Mouse (Mus musculus): ENCODE data around the gene Ubap1l. TPM values are rescaled to one million over a fixed set of nuclear protein-coding genes. Genes with fewer than 3 reads are reported as not detected.

The Ubap1l gene
- polyA plus RNA-seq, 1 experiment, result 7.7 TPM

DNA sequence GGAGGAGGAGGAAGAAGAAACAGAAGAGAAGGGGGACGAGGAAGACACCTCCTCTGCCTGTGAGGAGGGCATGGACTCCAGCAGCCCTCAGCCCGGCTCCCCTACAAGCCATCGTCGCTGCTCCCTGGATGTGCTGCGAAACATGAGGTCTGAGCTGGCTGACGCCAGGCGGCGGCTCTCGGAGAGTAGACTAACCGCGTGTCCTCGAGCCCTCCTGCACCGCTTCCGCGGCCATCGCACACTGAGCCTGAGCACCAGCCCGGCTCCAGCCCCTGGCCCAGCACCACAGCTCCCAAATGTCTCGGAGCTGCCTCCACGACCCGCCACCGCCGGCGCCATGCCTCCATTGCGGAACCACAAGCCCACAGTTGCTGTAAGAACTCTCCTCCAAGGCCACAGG lies 10.9 kb downstream of the Ubap1l start:
- TF ChIP-seq POLR2A (IDR thresholded peaks at IDR 0.05; ENCODE audit: extremely low read depth, insufficient read depth, low read length), result no peak
- TF ChIP-seq CTCF (IDR thresholded peaks at IDR 0.05; ENCODE audit: extremely low read depth, insufficient read depth, low read length), result no peak
- Histone ChIP-seq H3K4me1 (ENCODE audit: control insufficient read depth, insufficient read depth, low read length) (0 out of 2 replicates have a peak, but pooled peaks cover 1% of the 10 kb centered on the region), H3K27ac (ENCODE audit: insufficient read depth, low read length) (no peak overlapping the region), H3K4me3 (ENCODE audit: insufficient read depth, low read length) (no peak overlapping the region)

DNA sequence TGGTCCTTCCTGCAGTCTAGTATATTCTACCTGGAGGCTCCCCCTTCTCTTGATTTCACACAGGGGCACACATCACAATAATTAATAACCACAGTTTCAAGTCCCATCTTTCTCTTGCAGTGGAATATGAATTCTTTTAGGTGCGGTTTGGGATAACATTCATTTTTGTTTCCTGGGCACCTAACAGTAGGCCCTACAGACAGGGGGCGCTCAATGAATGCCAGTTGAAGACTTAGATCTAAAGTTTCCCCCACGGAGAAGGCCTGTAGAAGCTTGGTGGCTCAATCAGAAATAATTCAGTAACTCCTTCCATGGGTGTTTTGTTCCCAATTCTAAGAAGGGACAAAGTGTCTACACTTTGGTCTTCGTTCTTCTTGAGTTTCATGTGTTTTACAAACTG lies 11.6 kb downstream of the Ubap1l start:
- Histone ChIP-seq H3K4me3 (ENCODE audit: insufficient read depth, low read length) (no peak overlapping the region), H3K27ac (ENCODE audit: insufficient read depth, low read length) (no peak overlapping the region), H3K4me1 (ENCODE audit: control insufficient read depth, insufficient read depth, low read length) (0 out of 2 replicates have a peak, but pooled peaks cover 1% of the 10 kb centered on the region)
- TF ChIP-seq CTCF (IDR thresholded peaks at IDR 0.05; ENCODE audit: extremely low read depth, insufficient read depth, low read length) (peak; percentile 53), POLR2A (IDR thresholded peaks at IDR 0.05; ENCODE audit: extremely low read depth, insufficient read depth, low read length) (no peak)

DNA sequence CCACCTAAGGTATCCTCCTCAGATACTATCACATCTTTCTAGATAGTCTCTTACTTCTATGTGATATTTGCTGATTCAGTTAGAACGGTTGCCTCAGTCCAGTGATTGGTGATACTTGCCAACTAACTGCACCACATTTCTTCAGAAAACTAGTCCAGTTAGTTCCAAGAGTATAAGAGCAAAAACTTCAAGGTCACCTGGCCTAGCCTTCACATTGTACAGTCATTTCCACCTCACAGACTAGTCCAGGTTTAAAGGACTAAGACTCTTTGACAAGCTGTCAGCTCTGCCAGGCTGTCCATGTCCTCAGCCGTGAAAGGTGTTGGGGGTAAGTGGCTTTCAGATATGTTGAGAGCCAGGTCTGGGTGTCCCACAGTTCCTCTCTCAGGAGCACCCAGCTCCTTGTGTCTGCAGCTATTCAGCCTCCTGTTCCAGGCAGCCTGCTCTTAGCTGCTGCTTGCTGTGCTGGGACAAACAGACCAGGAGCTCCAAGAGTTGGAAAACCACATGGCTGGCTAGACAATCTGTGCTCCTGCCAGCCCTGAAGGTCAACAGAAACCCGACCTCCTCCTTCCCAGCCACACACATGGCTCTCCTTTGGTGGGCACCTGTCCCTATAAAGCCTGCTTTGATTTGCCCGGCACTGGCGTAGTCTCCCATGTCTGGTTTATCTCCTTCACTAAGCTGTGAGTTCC lies 13.8 kb downstream of the Ubap1l start:
- Histone ChIP-seq H3K4me1 (ENCODE audit: control insufficient read depth, insufficient read depth, low read length) (0 out of 2 replicates have a peak, but pooled peaks cover 1% of the 10 kb centered on the region), H3K4me3 (ENCODE audit: insufficient read depth, low read length) (no peak overlapping the region), H3K27ac (ENCODE audit: insufficient read depth, low read length) (no peak overlapping the region)
- TF ChIP-seq CTCF (IDR thresholded peaks at IDR 0.05; ENCODE audit: extremely low read depth, insufficient read depth, low read length) (no peak), POLR2A (IDR thresholded peaks at IDR 0.05; ENCODE audit: extremely low read depth, insufficient read depth, low read length) (no peak)

DNA sequence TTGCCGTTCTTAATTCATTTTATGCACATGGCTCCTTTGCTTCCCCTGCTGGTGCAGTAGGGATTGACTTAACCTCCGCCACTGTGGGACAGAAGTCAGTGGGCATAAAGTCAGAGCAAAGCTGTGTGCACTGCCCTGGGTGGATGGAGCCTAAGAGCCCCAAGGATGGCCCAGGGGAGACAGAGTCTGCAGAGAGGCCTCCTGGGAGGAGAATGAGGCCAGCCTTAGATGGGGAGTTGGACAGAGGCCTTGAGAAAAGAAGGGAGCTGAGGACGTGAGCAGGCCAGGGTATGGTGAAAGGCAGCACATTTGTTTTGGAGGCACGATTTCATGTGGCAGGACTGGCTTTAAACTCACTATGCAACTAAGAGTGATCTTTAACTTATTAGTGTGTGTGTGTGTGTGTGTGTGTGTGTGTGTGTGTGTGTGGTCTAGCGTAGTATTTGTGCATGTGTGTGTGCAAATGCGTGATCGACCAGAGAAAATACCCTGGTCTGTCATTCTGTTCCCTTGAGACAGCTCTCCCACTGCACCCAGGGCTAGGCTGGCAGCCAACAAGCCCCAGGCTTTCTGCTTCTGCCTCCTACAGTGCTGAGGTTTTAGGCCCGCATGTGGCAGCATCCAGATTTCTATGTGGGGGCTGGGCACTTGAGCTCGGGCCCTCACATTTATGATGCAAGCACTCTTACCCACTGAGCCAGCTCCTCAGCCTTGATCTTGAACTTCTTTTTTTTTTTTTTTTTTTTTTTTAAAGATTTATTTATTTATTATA lies 14.5 kb downstream of the Ubap1l start:
- TF ChIP-seq POLR2A (IDR thresholded peaks at IDR 0.05; ENCODE audit: extremely low read depth, insufficient read depth, low read length) (no peak), CTCF (IDR thresholded peaks at IDR 0.05; ENCODE audit: extremely low read depth, insufficient read depth, low read length) (no peak)
- H3K4me1 ChIP-seq (ENCODE audit: control insufficient read depth, insufficient read depth, low read length), result 0 out of 2 replicates have a peak, but pooled peaks cover 1% of the 10 kb centered on the region
- no peak overlapping the region for H3K4me3 ChIP-seq (ENCODE audit: insufficient read depth, low read length)
- H3K27ac ChIP-seq (ENCODE audit: insufficient read depth, low read length), result no peak overlapping the region

DNA sequence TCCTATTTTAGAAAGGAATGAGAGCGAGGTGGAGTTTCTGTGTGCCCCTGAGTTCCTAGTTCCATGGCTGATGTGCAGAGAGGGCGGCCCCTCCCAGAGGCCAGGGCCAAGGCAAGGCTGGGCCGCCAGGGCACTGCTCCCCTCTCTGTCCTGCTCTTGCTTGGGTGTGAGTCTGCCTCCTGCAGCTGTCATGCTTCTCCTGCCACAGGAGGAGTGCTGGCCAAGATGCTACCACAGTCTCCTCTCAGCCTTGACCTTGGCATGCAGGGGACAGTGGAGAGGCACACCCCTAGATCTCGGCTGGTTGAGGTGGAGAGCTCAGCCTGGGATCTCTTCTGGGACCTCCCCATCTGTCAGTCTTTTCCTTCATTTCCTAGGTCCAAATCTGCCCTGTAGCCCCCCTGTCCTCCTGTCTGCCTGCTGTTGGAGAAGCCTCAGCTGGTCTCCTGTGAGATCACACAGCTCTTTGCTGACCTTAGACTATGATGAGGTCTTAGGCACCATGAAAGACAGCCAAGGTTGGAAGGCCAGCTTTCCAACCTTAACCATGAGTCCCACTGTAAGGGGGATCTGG lies 20.3 kb downstream of the Ubap1l start:
- Histone ChIP-seq H3K27ac (ENCODE audit: insufficient read depth, low read length) (no peak overlapping the region), H3K4me3 (ENCODE audit: insufficient read depth, low read length) (no peak overlapping the region), H3K4me1 (ENCODE audit: control insufficient read depth, insufficient read depth, low read length) (no peaks in the 10 kb centered on the region)
- TF ChIP-seq CTCF (IDR thresholded peaks at IDR 0.05; ENCODE audit: extremely low read depth, insufficient read depth, low read length) (no peak), POLR2A (IDR thresholded peaks at IDR 0.05; ENCODE audit: extremely low read depth, insufficient read depth, low read length) (no peak)

DNA sequence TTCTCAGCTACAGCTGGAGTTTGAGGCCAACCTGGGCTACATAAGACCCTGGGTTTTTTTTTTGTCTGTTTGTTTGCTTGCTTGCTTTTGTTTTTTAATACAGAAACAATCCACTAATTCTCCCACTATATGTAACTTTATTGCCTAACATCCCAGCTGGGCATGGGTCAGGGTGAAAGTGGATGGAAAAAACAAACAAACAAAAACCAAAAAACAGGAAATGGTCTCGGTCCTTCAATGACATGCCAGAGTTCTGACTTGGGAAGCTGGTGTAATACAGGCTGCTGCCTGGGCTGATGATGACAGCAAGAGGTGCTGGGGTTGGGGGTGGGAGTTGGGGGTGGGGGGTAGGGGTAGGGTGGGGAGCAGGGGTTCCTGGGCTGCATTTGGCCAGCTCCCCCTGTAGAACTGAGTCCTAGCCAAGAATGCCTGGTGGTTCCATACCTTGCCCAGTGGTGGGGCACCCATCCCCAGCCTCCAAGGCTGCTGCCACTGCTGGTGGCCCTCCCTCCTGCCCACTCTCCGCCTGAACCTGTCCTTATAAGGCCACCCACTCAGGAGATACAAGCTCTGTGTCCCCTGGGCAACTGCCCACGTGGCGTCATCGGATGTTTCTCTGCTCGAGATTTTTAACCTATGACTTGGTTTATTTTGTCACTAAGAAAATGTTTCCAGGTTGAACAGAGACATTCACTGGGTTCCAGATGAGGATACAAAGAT lies 21.4 kb downstream of the Ubap1l start:
- no peak for TF ChIP-seq CTCF (IDR thresholded peaks at IDR 0.05; ENCODE audit: extremely low read depth, insufficient read depth, low read length)
- no peak for TF ChIP-seq POLR2A (IDR thresholded peaks at IDR 0.05; ENCODE audit: extremely low read depth, insufficient read depth, low read length)
- Histone ChIP-seq H3K4me1 (ENCODE audit: control insufficient read depth, insufficient read depth, low read length) (no peaks in the 10 kb centered on the region), H3K4me3 (ENCODE audit: insufficient read depth, low read length) (no peak overlapping the region), H3K27ac (ENCODE audit: insufficient read depth, low read length) (no peak overlapping the region)

DNA sequence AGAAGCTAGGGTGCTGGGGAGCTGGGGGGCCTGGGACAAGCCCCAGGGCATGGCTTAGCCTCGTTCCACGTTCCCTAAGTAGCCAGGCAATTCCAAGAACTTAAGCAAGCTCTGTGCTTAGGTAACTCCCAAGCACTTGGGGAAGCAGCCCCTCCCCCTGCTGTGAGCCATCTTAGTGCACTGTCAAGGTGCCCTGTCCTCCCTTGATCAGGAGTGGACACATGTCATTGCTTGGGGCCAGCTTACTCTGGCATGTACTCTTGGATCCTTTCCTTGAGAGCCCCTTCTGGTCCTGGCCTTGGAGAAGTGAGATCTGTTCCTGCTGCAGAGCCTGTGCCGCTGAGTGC lies 21.9 kb downstream of the Ubap1l start:
- Histone ChIP-seq H3K4me3 (ENCODE audit: insufficient read depth, low read length) (no peak overlapping the region), H3K4me1 (ENCODE audit: control insufficient read depth, insufficient read depth, low read length) (no peaks in the 10 kb centered on the region), H3K27ac (ENCODE audit: insufficient read depth, low read length) (no peak overlapping the region)
- TF ChIP-seq POLR2A (IDR thresholded peaks at IDR 0.05; ENCODE audit: extremely low read depth, insufficient read depth, low read length), result no peak
- TF ChIP-seq CTCF (IDR thresholded peaks at IDR 0.05; ENCODE audit: extremely low read depth, insufficient read depth, low read length), result no peak

DNA sequence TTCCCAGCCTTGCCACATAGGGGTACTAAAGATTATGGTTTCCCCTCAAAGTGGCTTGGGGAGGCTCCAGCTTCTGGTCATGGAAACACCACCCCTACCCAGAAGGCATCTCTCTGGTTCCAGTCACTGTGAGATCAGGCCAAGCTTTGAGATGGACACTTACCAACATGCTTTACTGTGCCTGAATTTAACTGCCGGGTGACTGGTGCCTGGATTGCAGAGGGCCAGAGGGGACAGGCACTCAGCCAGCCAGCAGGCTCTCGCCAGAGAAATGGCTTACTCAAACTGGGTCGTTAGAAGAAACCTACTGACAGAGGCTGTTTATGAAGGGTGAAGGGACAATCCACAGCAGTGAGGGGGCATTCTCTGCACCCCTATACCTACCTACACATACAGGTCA lies 23.4 kb downstream of the Ubap1l start:
- Histone ChIP-seq H3K4me1 (ENCODE audit: control insufficient read depth, insufficient read depth, low read length) (no peaks in the 10 kb centered on the region), H3K4me3 (ENCODE audit: insufficient read depth, low read length) (no peak overlapping the region), H3K27ac (ENCODE audit: insufficient read depth, low read length) (no peak overlapping the region)
- TF ChIP-seq POLR2A (IDR thresholded peaks at IDR 0.05; ENCODE audit: extremely low read depth, insufficient read depth, low read length) (no peak), CTCF (IDR thresholded peaks at IDR 0.05; ENCODE audit: extremely low read depth, insufficient read depth, low read length) (no peak)

DNA sequence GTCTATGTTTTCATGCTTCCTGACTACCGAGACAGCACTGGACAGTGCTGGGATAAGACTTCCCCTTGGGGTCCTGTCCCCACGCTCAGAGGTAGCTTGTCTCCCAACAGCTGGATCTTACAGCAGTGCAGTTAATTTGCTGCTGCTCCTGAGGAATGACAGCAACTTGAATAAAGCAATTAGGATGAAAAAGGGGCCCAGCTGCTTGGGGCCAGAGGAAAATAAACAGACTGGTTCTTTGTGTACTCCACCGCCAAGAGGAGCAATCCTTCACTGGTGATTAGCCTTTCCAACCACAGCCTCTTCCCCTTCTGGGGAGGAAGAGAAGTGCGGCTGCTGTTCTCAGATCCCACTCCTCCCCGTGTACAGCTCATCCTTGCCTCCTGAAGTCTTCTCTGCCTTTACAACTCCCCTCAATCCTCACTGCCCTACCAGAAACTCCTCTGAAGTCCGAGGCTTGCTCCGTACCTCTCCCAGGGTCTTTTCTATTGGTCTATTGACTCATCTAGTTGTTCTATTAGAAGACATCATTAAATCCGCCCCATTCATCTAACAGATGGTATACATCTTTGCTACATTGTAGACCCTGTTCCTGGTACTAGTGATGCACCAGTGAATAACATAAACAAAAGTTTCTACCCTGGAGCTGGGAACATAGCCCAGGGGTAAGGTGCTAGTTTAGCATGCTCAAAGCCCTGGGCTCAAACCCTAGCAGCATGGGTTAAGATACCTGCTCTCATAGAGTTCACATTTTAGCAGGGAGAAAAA lies 25.7 kb downstream of the Ubap1l start:
- H3K4me1 ChIP-seq (ENCODE audit: control insufficient read depth, insufficient read depth, low read length), result no peaks in the 10 kb centered on the region
- no peak for TF ChIP-seq CTCF (IDR thresholded peaks at IDR 0.05; ENCODE audit: extremely low read depth, insufficient read depth, low read length)
- no peak for TF ChIP-seq POLR2A (IDR thresholded peaks at IDR 0.05; ENCODE audit: extremely low read depth, insufficient read depth, low read length)
- no peak overlapping the region for H3K4me3 ChIP-seq (ENCODE audit: insufficient read depth, low read length)
- H3K27ac ChIP-seq (ENCODE audit: insufficient read depth, low read length), result no peak overlapping the region
